Mouse (Mus musculus) bone marrow, adult 2 months (tissue): ENCODE measurements around the gene Majin. TPM values are rescaled to one million over a fixed set of nuclear protein-coding genes. Genes with fewer than 3 reads are reported as not detected.

Source experiments
- H3K27ac ChIP-seq: fragments of 200-500 bp; 2 replicates; pipeline ENCODE4 v1.5.1; 2012; ENCODE audit warnings: low read depth, mild to moderate bottlenecking, control low read depth, inconsistent platforms, low read length; ENCODE audit not compliant: control insufficient read depth, poor library complexity, insufficient read depth
- H3K4me1 ChIP-seq: fragments of 200-500 bp; 2 replicates; pipeline ENCODE4 v1.6.1; 2011; ENCODE audit warnings: low read length; ENCODE audit not compliant: control insufficient read depth, insufficient read depth
- H3K4me3 ChIP-seq: fragments of 200-500 bp; replicated peaks from 2 replicates; pipeline ENCODE3; 2011; ENCODE audit warnings: mild to moderate bottlenecking, low read depth, low read length, control low read depth; ENCODE audit not compliant: control insufficient read depth
- CTCF ChIP-seq: fragments of 200-500 bp; IDR thresholded peaks from 2 replicates; pipeline ENCODE4 v1.5.1; 2011; ENCODE audit warnings: low read length, control low read depth; ENCODE audit not compliant: control insufficient read depth, insufficient read depth
- POLR2A ChIP-seq: fragments of 200-500 bp; IDR thresholded peaks from 2 replicates; pipeline ENCODE4 v1.6.1; 2011; ENCODE audit warnings: low read depth, mild to moderate bottlenecking, control low read depth, low read length, borderline replicate concordance; ENCODE audit not compliant: control insufficient read depth
- WGBS: fragments of 180-500 bp; shearing (Covaris S2); methylation state at CpG from one replicate; pipeline ENCODE4 v1.1.7; 2018; 5-methylcytosine and 5-hydroxymethylcytosine counted together
- polyA plus RNA-seq: library from polyadenylated mRNA; stranded (reverse); fragments of >200 nt; gene quantifications from 2 replicates; pipeline ENCODE4 v1.2.4, GENCODE M21; 2011; ENCODE audit warnings: low replicate concordance; ENCODE audit not compliant: missing spikeins, insufficient read depth, insufficient read length

Gene Majin
- polyA plus RNA-seq, 1 experiment = not detected

GRCm38 (mm10) chr19:6216046-6216705 is 32.0 kb downstream of the Majin start:
- Histone ChIP-seq H3K4me1 (no peaks in the 10 kb centered on the region; the same call in 1 of the 2 replicates), H3K4me3 (no peak overlapping the region), H3K27ac (no peak overlapping the region)
- WGBS = 55% methylated on average over 6 of the region's 6 CpGs
- TF ChIP-seq CTCF (no peak), POLR2A (no peak)

- WGBS = 73% methylated on average over 6 of the region's 6 CpGs
Measured at GRCm38 (mm10) chr19:6218606-6219005, 34.4 kb downstream of the Majin start.

GRCm38 (mm10) chr19:6226135-6226534 is 41.9 kb downstream of the Majin start, which contains the start of gene Gpha2:
Gpha2 (plus strand) TSS chr19:6226380.
- TF ChIP-seq POLR2A = no peak
- no peak for TF ChIP-seq CTCF
- Histone ChIP-seq H3K4me3 (no peak within 1 kb of the TSS), H3K4me1 (no peaks in the 10 kb centered on the region), H3K27ac (no peak within 1 kb of the TSS)
- WGBS = 54% methylated on average over 2 of the region's 2 CpGs

More at GRCm38 (mm10) chr19:6218606-6219005, 34.4 kb downstream of the Majin start:
- H3K4me1 ChIP-seq = no peaks in the 10 kb centered on the region
- no peak for TF ChIP-seq POLR2A
- TF ChIP-seq CTCF = no peak
- no peak overlapping the region for H3K27ac ChIP-seq
- no peak overlapping the region for H3K4me3 ChIP-seq

- no peak for TF ChIP-seq CTCF
- TF ChIP-seq POLR2A = no peak
- 90% methylated on average over 14 of the region's 14 CpGs for WGBS
- H3K4me3 ChIP-seq = no peak overlapping the region
- H3K27ac ChIP-seq = no peak overlapping the region
- H3K4me1 ChIP-seq = no peaks in the 10 kb centered on the region
Measured at GRCm38 (mm10) chr19:6226763-6227162, 42.6 kb downstream of the Majin start.

GRCm38 (mm10) chr19:6227864-6228263 is 43.7 kb downstream of the Majin start:
- no peak overlapping the region for H3K4me3 ChIP-seq
- no peaks in the 10 kb centered on the region for H3K4me1 ChIP-seq
- TF ChIP-seq CTCF = no peak
- TF ChIP-seq POLR2A = no peak
- 84% methylated on average over 4 of the region's 4 CpGs for WGBS
- no peak overlapping the region for H3K27ac ChIP-seq

- no peak for TF ChIP-seq CTCF
- TF ChIP-seq POLR2A = no peak
- Histone ChIP-seq H3K4me3 (no peak overlapping the region), H3K4me1 (no peaks in the 10 kb centered on the region), H3K27ac (no peak overlapping the region)
- WGBS = 86% methylated on average over 4 of the region's 4 CpGs
Measured at GRCm38 (mm10) chr19:6230411-6230810, 46.2 kb downstream of the Majin start.

- H3K27ac ChIP-seq = no peak overlapping the region
- H3K4me1 ChIP-seq = no peaks in the 10 kb centered on the region
- H3K4me3 ChIP-seq = no peak overlapping the region
- WGBS = 86% methylated on average over 2 of the region's 2 CpGs
- TF ChIP-seq CTCF (no peak), POLR2A (no peak)
Measured at GRCm38 (mm10) chr19:6231036-6231435, 46.8 kb downstream of the Majin start.

- Histone ChIP-seq H3K4me1 (peaks cover 2% of the 10 kb centered on the region; the same call in 1 of the 2 replicates), H3K27ac (no peak overlapping the region), H3K4me3 (no peak overlapping the region)
- no peak for TF ChIP-seq CTCF
- 0 out of 2 replicates have a peak, but pooled peaks have one; percentile 26 for TF ChIP-seq POLR2A
- WGBS = 69% methylated on average over 16 of the region's 16 CpGs
Measured at GRCm38 (mm10) chr19:6233647-6234046, 49.5 kb downstream of the Majin start.
